Mouse (Mus musculus) v-Abl transformed pro-B cells (cell line): ENCODE measurements around the gene Zfp652.

Experiments used
- in situ Hi-C, 2 experiments: fragments of 400-800 bp; cut with MboI; formaldehyde crosslinking; loops; one replicate each; pipeline ENCODE4 v1.15.1; 2025; ENCODE audit not compliant: unreplicated experiment in 2 of 2

Zfp652 gene

DNA sequence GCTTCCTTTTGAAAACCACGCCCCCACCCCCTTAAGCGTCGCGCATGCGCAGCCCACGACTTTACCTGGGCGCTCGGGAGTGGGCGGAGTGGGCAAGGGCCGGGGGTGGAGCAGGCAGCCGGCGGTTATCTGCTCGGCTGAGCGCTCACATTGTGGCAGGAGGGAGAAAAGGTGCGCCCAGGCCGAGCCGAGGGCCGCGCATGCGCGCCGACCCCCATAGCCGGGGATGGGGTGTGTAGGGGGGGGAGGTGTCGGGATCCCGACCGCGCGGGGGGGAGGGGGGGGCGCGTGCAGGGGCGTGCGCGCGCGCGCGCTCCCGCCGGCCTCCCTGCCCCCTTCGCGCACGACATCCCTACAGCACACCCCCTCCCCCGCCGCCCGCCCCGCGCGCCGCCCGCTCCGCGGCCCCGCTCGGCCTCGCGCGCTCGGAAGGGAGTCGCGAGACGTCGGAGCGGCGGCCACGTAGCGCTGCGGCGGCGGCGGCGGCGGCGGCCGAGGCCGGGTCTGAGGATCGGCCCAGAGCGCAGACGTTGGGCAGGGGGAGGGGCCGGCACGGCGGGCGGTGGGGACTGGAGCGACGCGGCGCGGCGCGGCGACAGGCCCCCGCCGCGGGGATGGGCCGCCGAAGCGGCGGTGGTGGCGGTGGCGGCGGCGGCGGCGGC is at the start of gene Zfp652:
Zfp652 (plus strand) TSS at position 111 of the 662 bp plus-strand sequence.
- in situ Hi-C loops = no loop called here

GRCm38 (mm10) chr11:95666529-95667149 is 45.8 kb upstream of the Zfp652 start, which contains the start of gene Phb:
Gene Phb, plus strand, starts transcription at chr11:95666957.
- in situ Hi-C loops = loop anchor here (25.0 kb wide), 3 partner anchors 254 to 404 kb away; partner anchors contain the start of genes Slc35b1 (in 1 of the 2), Spop (in 1 of the 2) and Tac4 (in 1 of the 2)

DNA sequence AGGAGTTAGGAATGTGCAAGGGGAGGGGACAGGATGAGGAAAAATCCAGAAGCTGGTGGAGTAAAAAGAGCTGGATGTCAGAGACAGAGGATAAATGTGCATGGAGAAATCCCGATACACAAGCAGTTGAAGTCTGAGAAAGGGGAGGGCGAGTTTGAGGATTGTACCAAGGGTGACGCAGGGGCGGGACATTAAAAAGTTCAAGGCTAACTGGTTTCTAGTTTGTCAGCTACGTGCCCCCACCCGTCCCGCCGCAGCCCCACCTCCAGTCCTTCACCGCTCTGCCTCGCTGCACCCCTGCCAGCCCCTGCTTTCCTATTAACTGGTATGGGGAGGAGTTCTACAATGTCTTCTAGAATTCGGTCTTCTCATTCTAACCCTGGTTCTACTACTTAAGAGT is 45.3 kb upstream of the Zfp652 start:
- in situ Hi-C loops = loop anchor here (25.0 kb wide), 3 partner anchors 255 to 405 kb away; partner anchors contain the start of genes Slc35b1 (in 1 of the 2), Spop (in 1 of the 2) and Tac4 (in 1 of the 2)

- in situ Hi-C loops = loop anchor here (25.0 kb wide), 3 partner anchors 256 to 406 kb away; partner anchors contain the start of genes Slc35b1 (in 1 of the 2), Spop (in 1 of the 2) and Tac4 (in 1 of the 2)
Observed at GRCm38 (mm10) chr11:95668086-95668485, 44.4 kb upstream of the Zfp652 start.

DNA sequence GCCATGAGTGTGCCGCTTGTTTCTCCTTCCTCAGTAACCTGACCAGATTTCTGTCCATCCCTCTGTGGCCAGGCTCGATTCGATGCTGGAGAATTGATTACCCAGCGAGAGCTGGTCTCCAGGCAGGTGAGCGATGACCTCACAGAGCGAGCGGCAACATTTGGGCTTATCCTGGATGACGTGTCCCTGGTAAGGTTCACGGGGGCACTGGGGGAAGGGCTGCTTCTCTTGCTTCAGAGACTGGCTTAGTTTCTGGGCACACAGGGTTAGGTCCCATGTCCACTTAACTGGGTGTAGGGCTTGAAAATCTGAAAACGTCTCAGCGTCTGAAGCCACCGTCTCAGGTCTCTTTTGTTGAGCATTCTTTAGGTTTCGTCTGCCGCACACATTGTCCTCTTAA is 37.0 kb upstream of the Zfp652 start:
- in situ Hi-C loops = loop anchor here in 1 of 2 experiments (25.0 kb wide), 1 partner anchor 162 kb away; the partner anchor contains the start of genes Abi3 and Gngt2

DNA sequence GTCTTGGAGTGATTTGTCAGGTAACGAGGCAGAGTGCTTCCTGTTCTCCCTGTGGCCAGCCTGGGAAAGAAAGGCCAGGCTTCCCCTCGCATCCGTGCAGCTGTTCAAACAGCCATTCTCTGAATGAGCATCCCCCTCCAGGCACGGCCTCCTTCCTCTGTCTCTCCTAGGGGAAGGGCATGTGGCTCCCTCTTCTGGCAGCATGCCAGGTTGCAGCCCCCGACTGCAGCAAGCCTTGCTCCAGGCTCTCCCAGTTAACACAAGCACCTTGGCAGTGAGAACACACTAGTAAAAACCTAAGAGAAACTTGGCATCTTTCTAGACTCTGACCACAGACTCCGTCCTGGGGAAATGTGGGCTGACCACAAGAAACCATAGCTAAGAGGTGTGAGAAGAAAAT is 36.2 kb upstream of the Zfp652 start:
- in situ Hi-C loops = loop anchor here in 1 of 2 experiments (25.0 kb wide), 1 partner anchor 161 kb away; the partner anchor contains the start of genes Abi3 and Gngt2

DNA sequence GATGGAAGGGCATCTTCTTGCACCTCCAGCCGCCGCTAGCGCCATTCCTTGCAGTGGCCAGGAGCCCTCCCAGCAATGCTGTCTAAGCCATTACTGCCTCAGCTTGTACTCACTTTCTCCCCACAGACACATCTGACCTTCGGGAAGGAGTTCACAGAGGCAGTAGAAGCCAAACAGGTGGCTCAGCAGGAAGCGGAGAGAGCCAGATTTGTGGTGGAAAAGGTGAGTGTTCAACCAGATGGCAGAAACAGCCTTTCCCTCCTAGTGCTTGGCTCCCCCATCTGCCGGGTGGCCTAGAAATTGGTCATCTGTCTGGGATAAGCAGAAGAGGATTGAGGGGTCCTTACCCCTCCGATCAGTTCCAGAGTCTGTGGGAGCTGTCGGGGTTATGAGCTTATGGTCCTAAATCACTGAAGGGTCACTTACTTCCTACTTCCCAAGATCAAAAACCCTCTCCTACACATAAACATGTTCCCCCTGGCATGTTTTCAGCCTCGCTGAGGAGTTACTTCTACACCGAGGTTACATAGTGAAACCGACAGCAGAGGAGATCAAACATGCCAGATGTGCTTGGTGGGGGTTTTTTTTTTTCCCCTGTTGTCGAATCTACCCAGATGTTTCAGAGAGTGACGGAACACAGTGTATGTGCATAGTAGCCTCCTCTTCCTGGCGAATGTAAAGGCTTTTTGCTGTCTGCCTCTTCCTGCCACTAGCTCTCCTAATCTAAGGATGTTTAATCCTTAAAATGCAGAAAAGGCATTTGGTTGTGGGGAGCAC is 34.4 kb upstream of the Zfp652 start:
- in situ Hi-C loops = loop anchor here in 1 of 2 experiments (25.0 kb wide), 1 partner anchor 159 kb away; the partner anchor contains the start of genes Abi3 and Gngt2

DNA sequence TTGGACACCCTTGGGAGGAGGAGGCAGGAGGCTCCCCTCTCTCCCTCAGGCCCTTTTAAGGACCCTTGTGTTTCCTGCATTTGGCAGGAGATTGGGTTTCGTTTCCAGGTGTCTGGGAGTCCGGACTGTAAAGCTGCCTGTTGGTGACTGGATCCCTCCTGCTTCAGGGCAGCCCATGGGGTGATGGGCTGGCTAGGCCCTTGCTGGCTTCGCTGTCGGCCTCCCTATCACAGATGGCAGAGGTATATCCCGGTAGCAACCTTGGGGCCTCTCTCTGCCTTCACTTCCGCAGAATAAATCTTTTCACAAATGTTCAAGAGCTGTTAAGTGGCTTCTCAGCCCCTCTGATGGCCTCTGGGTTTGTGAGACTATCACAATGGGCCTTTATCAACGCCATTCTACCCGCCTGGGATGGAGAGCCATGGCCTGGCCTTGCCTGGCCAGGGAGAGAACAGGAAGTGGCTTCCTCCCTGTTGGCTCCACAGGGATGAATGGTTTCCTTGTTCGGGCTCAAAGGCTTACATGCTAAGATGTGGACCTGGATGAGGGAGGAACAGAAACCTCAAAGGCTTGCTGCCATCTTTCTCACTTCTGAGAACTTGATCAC is 30.4 kb upstream of the Zfp652 start:
- in situ Hi-C loops = loop anchor here (10.0 to 25.0 kb wide), 4 partner anchors 143 to 413 kb away; partner anchors contain the start of genes Abi3 (in 1 of the 2), Gngt2 (in 1 of the 2), Phospho1 (in 1 of the 2) and Snf8 (in 1 of the 2)

- in situ Hi-C loops = loop anchor here (10.0 to 25.0 kb wide), 4 partner anchors 142 to 412 kb away; partner anchors contain the start of genes Abi3 (in 1 of the 2), Gngt2 (in 1 of the 2), Phospho1 (in 1 of the 2) and Snf8 (in 1 of the 2)
Observed at GRCm38 (mm10) chr11:95682946-95683345, 29.5 kb upstream of the Zfp652 start.

- in situ Hi-C loops = loop anchor here (5.0 to 25.0 kb wide), 7 partner anchors 66 to 409 kb away; partner anchors contain the start of genes Abi3 (in 1 of the 2), Gngt2 (in 1 of the 2), Phospho1 (in 1 of the 2) and Snf8 (in 1 of the 2)
Observed at GRCm38 (mm10) chr11:95686031-95686430, 26.4 kb upstream of the Zfp652 start.

- in situ Hi-C loops = loop anchor here (5.0 to 25.0 kb wide), 7 partner anchors 65 to 408 kb away; partner anchors contain the start of genes Abi3 (in 1 of the 2), Gngt2 (in 1 of the 2), Phospho1 (in 1 of the 2) and Snf8 (in 1 of the 2)
Observed at GRCm38 (mm10) chr11:95687084-95687656, 25.3 kb upstream of the Zfp652 start.

DNA sequence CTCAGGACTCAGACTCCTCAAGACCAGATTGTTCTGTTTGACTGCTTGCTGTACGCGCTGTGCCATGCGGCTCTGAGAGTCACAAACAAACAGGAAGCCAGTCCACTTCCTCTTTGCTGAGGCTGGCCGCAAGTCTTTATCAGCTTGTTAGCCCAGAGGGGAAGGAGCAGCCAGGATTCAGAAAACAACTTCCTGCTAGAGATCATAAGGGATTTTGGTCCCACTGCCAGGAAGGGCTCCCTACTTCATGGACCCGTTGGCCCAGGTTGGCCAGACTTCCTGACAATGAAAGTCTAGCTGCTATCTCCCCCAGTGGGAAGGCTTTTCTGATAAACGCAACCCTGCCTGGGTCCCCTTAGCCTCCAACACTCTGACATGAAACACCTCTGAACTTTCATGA is 24.0 kb upstream of the Zfp652 start:
- in situ Hi-C loops = loop anchor here (5.0 to 25.0 kb wide), 7 partner anchors 64 to 406 kb away; partner anchors contain the start of genes Abi3 (in 1 of the 2), Gngt2 (in 1 of the 2), Phospho1 (in 1 of the 2) and Snf8 (in 1 of the 2)

DNA sequence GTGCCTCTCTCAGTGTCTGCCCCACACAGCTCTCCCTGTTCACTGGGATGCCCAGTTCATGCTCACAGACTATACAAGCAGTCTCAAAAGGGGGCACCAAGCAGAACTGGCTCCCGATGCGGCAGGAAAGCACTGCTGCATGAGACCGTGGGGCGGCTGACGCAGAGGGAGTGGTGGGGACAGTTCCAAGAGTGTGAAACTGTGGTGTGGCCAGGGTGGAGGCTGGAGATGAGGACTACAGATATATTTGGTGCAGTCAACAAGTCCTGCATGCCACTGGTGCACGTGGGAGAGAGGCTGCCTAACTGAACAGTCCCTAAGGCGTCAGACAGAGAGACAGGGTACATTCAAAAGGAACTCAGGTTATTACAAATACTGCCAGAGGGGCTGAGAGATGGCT is 23.5 kb upstream of the Zfp652 start:
- in situ Hi-C loops = loop anchor here (5.0 to 25.0 kb wide), 7 partner anchors 63 to 406 kb away; partner anchors contain the start of genes Abi3 (in 1 of the 2), Gngt2 (in 1 of the 2), Phospho1 (in 1 of the 2) and Snf8 (in 1 of the 2)

GRCm38 (mm10) chr11:95689544-95689943 is 22.9 kb upstream of the Zfp652 start:
- in situ Hi-C loops = loop anchor here (5.0 to 25.0 kb wide), 7 partner anchors 63 to 405 kb away; partner anchors contain the start of genes Abi3 (in 1 of the 2), Gngt2 (in 1 of the 2), Phospho1 (in 1 of the 2) and Snf8 (in 1 of the 2)

DNA sequence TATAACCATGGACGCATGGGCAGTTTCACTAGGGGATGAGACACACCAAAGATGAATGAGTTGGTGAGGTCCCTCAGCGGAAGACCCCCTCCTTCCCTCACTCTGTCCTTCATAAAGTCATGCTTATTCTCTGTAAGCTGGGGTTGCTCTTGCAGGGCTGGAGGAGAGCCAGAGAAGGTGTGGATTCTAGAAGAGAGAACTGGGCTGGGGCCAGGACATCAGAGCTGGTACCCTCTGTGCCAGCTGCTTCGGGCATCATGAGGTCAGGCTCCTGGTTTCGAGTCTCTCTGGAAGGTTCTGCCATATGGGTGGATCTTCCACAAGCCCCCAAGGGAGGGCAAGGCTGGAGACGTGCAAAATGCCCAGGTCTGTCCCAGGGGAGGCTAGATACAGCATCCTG is 13.9 kb upstream of the Zfp652 start:
- in situ Hi-C loops = loop anchor here in 1 of 2 experiments (25.0 kb wide), 1 partner anchor 139 kb away; the partner anchor contains the start of genes Abi3 and Gngt2

- in situ Hi-C loops = no loop called here
Observed at GRCm38 (mm10) chr11:95700778-95701739, 11.4 kb upstream of the Zfp652 start.
